Mouse (Mus musculus): ENCODE results near the gene Rgs10.

DNA sequence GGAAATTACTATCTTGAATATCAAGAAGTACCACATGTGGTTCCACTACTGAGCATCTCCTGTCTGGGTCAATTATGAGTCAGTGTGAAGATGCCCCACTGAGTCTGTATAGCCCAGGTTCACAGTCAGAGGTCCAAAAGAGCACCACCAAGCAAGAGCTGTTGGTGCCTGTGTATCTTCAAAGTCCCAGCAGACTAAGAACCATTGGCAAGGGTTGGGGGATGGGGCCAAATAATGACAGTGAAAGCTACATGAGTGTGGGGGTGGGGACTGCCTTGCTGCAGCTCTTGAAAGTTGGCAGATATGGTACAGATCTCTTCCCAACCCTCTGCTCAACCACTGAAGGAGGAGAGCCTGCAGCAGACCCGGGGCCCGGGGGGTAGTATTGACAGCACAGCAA is 72.0 kb downstream of the Rgs10 start:
- no peak for TF ChIP-seq CTCF (IDR thresholded peaks at IDR 0.05; ENCODE audit: insufficient read depth, low read length)
- TF ChIP-seq POLR2A (IDR thresholded peaks at IDR 0.05; ENCODE audit: borderline replicate concordance, extremely low read depth, low read depth, low read length): no peak
